Mouse (Mus musculus) G1E (cell line): ENCODE measurements around the gene Olfr286.

Experiments
- CTCF ChIP-seq: IDR thresholded peaks from 2 replicates; pipeline ENCODE4 v1.5.1; 2012; ENCODE audit warnings: low read depth, low read length, inconsistent platforms, mixed read lengths
- GATA1 ChIP-seq: IDR thresholded peaks from 2 replicates; pipeline ENCODE4 v1.6.1; 2012; ENCODE audit warnings: borderline replicate concordance, low read length, inconsistent platforms, mixed read lengths
- GATA2 ChIP-seq: IDR thresholded peaks from 2 replicates; pipeline ENCODE4 v1.6.1; 2012; ENCODE audit warnings: low read depth, low read length, inconsistent platforms, borderline replicate concordance
- POLR2AphosphoS5 ChIP-seq: IDR thresholded peaks from 2 replicates; pipeline ENCODE4 v1.6.1; 2012; ENCODE audit warnings: low read depth, low read length, inconsistent platforms; ENCODE audit not compliant: insufficient replicate concordance
- TAL1 ChIP-seq: conservative IDR thresholded peaks from 2 replicates; pipeline ENCODE4 v1.6.1; 2012; ENCODE audit warnings: low read depth, low read length, inconsistent platforms, mixed read lengths

- no peak for TF ChIP-seq CTCF
- no peak for TF ChIP-seq GATA1
- no peak for TF ChIP-seq TAL1
- TF ChIP-seq GATA2, result no peak
- no peak for TF ChIP-seq POLR2AphosphoS5
Measured at GRCm38 (mm10) chr15:98220877-98221276, 13.4 kb downstream of the Olfr286 start, which contains the start of the genes Gm44579 and Olfr287.
